Mouse (Mus musculus) brain, embryonic 14.5 days (tissue): ENCODE measurements at regions not wholly inside any gene's neighbourhood (a gene's known extent, or its start where the extent isn't known, plus 50 kb on each side); places are given as distances from the start of the nearest gene placed in this dataset.

Experiments
- CTCF ChIP-seq: fragments of 200-500 bp; IDR thresholded peaks from 2 replicates; pipeline ENCODE4 v1.5.1; 2012; ENCODE audit warnings: inconsistent platforms, mild to moderate bottlenecking, moderate library complexity, borderline replicate concordance; ENCODE audit not compliant: insufficient read depth, insufficient read length; ENCODE audit errors: extremely low read depth
- POLR2A ChIP-seq: fragments of 200-500 bp; IDR thresholded peaks from 2 replicates; pipeline ENCODE4 v1.6.1; 2012; ENCODE audit warnings: mild to moderate bottlenecking, inconsistent platforms, borderline replicate concordance; ENCODE audit not compliant: poor library complexity, insufficient read depth, insufficient read length, severe bottlenecking; ENCODE audit errors: extremely low read depth

GRCm38 (mm10) chr19:28781971-28782370 is 52.9 kb upstream of the Slc1a1 start:
- TF ChIP-seq CTCF (no peak), POLR2A (no peak)
